Mouse (Mus musculus) ovary, postnatal 10 days (tissue): Measurements from ENCODE around the gene Kcnj15.

ENCODE experiments used
- DNase-seq: peaks from one replicate; pipeline ENCODE4 v3.0.0; 2022; ENCODE audit warnings: low spot score

The Kcnj15 gene

DNA sequence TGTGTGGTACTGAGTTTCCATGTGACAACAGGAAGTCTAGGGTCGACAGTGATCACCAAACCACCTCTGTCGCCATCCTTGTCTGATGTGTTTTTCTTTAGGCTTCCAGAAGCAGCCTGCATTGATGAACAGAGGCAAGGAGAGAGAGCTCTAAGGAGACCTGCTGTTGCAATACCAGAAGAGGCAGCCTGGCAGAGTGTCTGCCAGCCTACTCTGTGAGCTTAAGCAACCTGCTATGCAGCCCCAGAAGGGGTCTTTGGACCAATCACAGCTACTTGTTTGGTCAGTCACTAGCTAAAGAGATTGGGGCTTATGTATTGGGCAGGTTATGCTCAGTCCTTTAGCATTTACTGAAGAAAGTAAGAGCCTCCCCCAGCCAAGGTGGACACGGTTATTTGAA, 11.9 kb upstream of the Kcnj15 start:
- no peak for DNase-seq

DNA sequence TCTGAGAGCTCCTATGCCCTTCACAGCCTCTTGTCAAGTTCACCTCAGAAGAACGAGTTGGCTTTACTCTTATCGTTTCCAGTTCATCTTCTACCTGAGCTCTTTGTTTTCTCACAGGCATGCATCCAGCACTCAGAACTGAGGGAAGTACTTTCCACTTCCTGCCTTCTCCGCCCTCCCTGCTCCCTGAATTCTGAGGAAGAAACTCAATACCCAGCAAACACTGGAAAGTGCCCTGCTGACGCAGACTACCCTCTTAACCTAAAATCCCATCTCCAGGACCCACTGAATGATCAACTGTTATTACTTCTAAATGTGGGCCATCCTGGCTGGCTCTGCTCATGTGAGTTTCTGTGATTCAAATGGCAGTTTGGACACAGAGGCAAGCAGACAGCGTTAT, 8.7 kb upstream of the Kcnj15 start:
- no peak for DNase-seq

- no peak for DNase-seq
Observed at GRCm38 (mm10) chr16:95256648-95257047, 710 bp upstream of the Kcnj15 start.

DNA sequence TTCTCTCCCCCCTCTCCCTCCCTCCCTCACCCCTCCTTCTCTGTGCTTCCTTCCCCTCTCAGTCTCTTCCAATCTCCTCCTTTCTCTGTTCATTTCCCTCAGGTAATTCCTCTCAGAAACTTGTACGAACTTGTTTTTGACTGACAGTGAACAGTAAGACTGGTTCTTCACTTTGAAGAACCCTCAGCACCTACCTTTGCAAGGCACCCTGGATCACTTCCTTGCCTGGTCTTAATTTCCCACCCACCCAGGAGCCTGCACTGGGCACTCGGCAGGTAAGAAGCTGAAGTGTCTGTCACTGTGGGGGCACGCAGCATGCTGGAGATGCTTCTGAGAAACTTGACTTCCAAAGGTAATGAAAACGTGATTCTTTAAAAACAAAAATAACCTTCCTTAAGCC, 742 bp downstream of the Kcnj15 start:
- no peak for DNase-seq

GRCm38 (mm10) chr16:95259505-95259904, 2.1 kb downstream of the Kcnj15 start:
- no peak for DNase-seq

DNA sequence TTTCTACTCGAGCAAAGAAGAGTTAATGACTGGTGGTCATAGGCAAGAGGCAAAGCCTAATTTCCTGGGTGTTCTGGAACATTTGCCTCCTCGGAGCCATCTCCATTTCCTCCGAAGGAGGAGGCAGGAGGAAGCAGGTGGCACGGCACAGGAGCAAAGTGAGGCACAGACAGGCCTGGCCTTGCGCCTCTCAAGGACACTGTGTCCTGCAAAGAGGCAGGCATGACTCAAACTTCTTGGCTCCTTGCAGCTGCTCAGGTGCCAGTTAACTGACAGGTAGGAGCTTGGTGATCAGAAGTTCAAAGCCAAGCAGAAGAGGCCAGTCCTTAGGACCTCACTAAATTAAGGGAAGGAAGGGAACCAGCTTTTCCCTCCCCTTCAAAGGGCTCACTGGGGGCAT, 3.3 kb downstream of the Kcnj15 start:
- no peak for DNase-seq

DNA sequence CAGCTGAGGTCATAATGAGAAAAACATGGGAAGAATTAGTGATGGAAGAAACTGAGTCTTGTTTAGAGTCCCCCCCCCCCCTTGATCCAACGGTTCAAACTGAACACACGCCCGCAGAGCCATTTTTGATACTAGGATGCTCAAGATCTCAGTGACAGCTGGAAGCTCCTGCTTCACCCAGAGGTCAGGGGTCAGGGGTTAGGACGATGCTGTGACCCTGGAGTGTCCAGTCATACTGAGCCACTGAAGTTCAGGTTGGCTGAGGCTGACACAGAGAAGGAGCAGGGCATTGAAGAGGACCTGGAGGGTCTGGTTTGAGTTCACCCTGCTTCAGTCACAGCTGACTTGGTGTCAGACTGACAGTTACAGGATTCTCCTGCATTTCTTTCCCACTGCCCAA, 4.4 kb downstream of the Kcnj15 start:
- no peak for DNase-seq

- DNase-seq: no peak
Observed at GRCm38 (mm10) chr16:95262706-95263363, 5.5 kb downstream of the Kcnj15 start.

DNA sequence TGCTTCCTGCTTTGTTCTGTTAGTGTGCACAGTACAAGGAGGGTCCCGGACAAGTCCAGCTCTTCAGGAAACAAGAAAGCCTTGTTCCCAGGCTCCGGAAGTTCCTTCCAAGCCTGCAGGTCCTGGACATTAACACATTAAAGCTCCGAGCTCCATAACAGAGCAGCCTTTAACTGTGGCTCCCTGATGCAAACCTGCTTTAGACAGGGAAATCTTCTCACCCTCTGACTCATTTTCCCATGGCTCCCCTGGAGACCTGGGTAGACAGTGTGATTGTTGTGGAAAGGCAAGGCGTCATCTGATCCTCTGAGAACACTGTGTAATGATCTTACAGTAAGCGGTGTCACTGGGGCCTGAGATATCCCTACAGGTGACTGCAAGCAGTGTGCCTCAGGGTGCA, 7.0 kb downstream of the Kcnj15 start:
- DNase-seq: no peak

DNA sequence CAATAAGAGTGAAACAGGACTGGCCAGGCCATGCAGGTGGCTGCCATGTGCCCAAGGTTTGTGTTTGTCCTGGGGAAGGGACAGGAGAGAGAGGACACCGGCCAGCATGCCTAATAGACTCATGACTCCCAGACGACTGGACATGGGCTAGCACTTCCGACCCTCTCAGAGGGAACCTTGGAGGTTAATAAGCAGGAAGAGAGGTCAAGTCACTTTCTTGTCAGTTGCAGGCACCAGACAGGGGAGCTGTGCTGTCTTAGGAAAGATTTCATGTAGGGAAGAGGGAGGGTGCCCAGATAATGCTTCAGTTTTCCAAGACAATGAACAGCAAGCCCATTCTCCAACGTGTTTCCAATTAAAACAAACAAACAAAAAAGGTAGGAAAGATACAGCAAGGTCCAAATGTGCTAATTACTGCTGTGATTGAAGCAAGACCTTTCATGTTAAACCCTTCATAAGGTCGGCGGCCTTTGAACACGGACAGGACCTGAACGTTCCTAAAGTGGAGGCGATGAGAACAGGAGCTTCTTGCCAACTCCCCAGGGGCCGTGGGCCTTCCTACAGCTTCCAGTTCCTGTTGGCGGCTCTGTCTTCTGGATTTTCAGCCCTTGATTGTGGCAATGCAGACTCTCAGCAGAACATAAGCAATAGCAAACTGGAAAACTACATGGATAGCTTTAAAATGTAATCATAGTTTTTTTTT, 10.3 kb downstream of the Kcnj15 start:
- DNase-seq: no peak

GRCm38 (mm10) chr16:95269610-95270009, 12.3 kb downstream of the Kcnj15 start:
- no peak for DNase-seq

DNA sequence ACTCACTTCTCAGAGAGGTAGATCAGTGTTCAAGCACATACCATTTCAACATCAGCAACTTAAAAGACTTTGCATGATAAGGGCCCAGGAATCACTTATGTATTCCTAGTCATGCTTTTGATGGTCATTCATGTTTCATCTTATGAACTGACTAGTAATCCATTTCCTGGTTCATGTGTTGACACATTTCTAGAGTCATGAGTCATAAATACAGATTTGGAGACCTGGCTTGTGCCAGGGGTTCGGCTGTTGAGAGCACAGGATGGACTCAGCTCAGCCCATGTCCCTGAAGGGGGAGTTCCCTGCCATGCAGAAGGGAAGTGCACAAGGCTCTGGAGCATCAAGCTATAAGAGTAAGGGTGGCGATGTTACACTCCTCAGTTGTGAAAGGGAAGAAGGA, 15.7 kb downstream of the Kcnj15 start:
- no peak for DNase-seq

- DNase-seq: no peak
Observed at GRCm38 (mm10) chr16:95275713-95276502, 18.6 kb downstream of the Kcnj15 start.

GRCm38 (mm10) chr16:95279015-95279414, 21.7 kb downstream of the Kcnj15 start:
- no peak for DNase-seq

- no peak for DNase-seq
Observed at GRCm38 (mm10) chr16:95280338-95280737, 23.0 kb downstream of the Kcnj15 start.

DNA sequence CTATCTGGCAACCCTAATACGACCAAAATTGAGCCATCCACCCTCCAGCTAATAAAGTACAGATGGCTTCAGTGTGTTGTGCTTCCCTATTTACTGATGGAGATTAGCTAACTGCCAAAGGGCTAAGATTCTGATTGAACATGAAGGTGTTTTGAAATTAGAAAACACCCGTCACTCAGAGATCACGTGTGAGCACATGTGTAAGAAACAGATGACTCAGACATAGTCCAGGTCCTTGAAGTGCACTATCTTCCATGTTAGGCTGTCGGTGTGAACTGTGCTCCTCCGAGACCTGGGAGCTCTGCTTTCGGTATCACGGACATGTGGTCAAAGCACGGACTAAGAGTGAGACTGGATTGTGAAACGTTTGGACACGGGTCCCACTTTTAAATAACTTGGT, 26.0 kb downstream of the Kcnj15 start:
- no peak for DNase-seq

DNA sequence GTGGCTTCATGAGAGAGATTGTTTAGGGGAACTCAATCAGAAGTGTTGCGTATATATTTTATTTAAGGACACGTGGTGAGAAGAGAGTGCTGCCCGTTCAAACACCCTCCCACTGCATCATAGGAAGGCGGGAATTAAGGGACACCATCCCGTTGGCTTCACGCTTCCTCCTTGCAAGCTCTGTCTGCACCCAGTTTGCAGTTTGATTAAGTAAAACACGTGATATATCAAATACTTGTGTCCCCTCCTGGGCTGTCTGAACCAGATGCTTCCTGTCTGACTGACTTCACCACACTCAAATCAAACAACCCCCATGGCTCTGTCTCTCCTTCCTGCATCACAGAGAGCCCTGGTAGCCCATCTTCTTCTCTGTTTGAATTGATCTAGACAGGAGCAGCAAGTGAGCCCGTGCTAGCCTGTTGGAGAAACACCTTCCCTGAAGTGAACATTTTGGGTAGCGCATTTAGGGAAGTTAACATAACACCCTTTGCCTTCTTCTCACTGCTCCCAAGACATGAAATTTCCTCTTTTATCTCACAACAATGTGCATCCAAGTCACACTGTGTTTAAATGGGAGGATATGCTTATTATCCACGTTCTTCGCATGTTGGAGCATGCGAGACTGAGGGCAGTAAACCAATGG, 26.8 kb downstream of the Kcnj15 start:
- DNase-seq: no peak

DNA sequence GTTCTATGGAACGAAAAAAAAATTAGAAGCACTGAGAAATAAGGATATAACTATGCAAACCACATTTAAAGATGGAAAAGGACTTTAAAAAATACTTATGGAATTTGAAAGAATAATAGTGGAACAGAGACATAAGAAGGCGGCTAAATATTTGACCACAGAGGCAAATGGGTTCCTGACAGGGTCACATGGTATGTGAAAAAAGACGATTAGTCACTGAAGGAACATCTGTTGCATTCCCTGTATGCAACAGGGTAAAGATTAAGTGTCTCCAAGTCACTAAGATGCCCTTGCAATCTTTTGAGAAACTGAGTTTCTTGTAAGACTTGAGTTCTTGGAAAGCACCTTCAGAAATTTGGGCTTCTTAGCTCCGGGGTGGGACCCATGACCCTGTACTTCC, 27.7 kb downstream of the Kcnj15 start:
- DNase-seq: no peak

DNA sequence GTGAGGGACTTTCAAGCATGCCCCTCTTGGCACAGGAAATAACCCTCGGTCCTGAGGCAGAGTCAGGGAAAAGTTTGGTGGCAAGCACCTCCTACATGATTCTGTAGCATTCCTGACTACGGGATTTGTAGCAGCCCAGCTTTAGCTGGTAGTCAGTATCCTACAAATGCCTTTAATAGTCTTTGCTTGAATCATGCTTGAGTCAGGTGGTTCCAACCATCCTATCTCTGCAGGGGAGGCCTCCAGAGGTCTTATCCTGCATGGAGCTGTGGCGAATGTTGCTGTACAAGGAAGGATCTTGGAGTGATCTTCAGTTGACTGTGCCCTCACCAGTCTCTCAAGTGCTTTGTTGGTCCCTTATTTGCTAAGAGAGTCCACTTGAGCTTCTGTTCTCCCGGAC, 28.4 kb downstream of the Kcnj15 start:
- DNase-seq: no peak

DNA sequence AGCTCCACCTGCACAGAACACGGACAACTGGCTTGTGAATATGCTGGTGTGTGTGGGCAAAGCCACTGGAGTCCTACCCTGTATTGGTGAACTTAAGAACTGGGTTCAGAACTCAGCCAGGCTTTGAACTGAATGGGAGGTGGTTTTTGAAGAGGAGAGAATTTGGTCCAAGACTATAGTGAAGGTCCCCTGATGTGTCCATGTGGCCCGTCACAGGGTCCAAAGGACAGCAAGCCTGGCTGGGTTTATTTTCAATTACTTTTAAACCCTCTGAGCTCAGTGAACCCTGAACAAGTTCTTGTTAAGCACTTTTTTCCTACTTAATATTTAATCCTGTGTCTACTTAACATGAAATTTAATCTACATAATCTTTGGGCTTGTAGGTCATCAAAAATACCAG, 30.3 kb downstream of the Kcnj15 start:
- DNase-seq: no peak

- no peak for DNase-seq
Observed at GRCm38 (mm10) chr16:95289375-95289774, 32.0 kb downstream of the Kcnj15 start.

DNA sequence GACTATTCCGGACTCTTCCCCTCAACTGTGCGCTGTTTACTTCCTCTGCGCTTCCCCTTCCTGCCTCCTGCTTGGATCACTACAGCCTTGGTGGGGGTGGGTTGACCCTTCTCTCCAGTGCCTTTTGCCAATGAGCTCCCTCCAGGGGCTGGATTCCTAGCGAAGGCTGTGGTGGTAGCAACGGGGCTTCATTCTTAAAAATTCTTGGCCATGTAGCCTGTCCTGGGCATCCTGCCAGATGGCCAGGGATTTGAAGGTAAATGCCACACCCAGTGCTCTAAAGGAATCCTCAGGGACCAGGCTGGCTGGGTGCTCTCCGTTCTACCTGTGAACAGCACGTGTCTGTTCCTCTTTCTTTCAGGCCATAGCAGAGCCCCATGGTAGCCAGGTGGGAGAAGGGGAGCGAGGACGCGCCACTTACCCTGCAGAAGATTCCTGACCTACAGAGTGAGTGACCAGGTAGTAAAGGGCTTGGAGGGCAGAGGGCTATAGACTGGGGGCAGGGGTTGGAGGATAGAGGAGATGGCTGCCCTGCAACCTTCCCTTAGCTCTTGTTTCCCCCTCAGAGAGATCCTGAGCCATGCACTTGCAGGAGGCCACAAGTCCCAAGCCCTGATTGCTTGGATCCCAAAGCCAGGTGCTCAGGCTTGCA, 34.2 kb downstream of the Kcnj15 start:
- no peak for DNase-seq
